Mouse (Mus musculus): ENCODE data around the gene Cobll1. TPM values are rescaled to one million over a fixed set of nuclear protein-coding genes. Genes with fewer than 3 reads are reported as not detected.

Cobll1 gene
- polyA plus RNA-seq, 1 experiment from 2014 or later = 4.3 TPM

- no peak overlapping the region for H3K27ac ChIP-seq
- 82% methylated on average over 2 of the region's 2 CpGs for WGBS
- H3K9me3 ChIP-seq (ENCODE audit: control insufficient read depth, low read length) = no peaks in the 10 kb centered on the region
- no peak for ATAC-seq (ENCODE audit: low FRiP score)
- no peak overlapping the region for H3K4me2 ChIP-seq (replicated peaks)
- no peaks in the 10 kb centered on the region for H3K27me3 ChIP-seq (ENCODE audit: control insufficient read depth, insufficient read depth, low read length)
- no peak overlapping the region for H3K4me3 ChIP-seq (replicated peaks; ENCODE audit: low read length)
- no peak for DNase-seq (ENCODE audit: low spot score)
- no peaks in the 10 kb centered on the region for H3K36me3 ChIP-seq (replicated peaks; ENCODE audit: control insufficient read depth, insufficient read depth)
- H3K4me1 ChIP-seq (replicated peaks; ENCODE audit: control insufficient read depth, insufficient read depth, low read length) = no peaks in the 10 kb centered on the region
- H3K9ac ChIP-seq = no peak overlapping the region
Observed at GRCm38 (mm10) chr2:65157325-65157724, 81.9 kb downstream of the Cobll1 start.

GRCm38 (mm10) chr2:65148928-65149327 is 90.3 kb downstream of the Cobll1 start:
- Histone ChIP-seq H3K36me3 (replicated peaks; ENCODE audit: control insufficient read depth, insufficient read depth) (no peaks in the 10 kb centered on the region), H3K4me3 (replicated peaks; ENCODE audit: low read length) (no peak overlapping the region), H3K27me3 (ENCODE audit: control insufficient read depth, insufficient read depth, low read length) (no peaks in the 10 kb centered on the region), H3K9me3 (ENCODE audit: control insufficient read depth, low read length) (no peaks in the 10 kb centered on the region), H3K4me1 (replicated peaks; ENCODE audit: control insufficient read depth, insufficient read depth, low read length) (no peaks in the 10 kb centered on the region), H3K27ac (no peak overlapping the region), H3K4me2 (replicated peaks) (no peak overlapping the region), H3K9ac (no peak overlapping the region)
- no peak for DNase-seq (ENCODE audit: low spot score)
- no peak for ATAC-seq (ENCODE audit: low FRiP score)
- 91% methylated on average over 6 of the region's 6 CpGs for WGBS

GRCm38 (mm10) chr2:65147431-65147830 is 91.8 kb downstream of the Cobll1 start:
- WGBS = 78% methylated on average over 1 of the region's 1 CpGs
- Histone ChIP-seq H3K36me3 (replicated peaks; ENCODE audit: control insufficient read depth, insufficient read depth) (no peaks in the 10 kb centered on the region), H3K4me1 (replicated peaks; ENCODE audit: control insufficient read depth, insufficient read depth, low read length) (no peaks in the 10 kb centered on the region), H3K9me3 (ENCODE audit: control insufficient read depth, low read length) (no peaks in the 10 kb centered on the region), H3K9ac (no peak overlapping the region), H3K27me3 (ENCODE audit: control insufficient read depth, insufficient read depth, low read length) (no peaks in the 10 kb centered on the region), H3K27ac (no peak overlapping the region), H3K4me3 (replicated peaks; ENCODE audit: low read length) (no peak overlapping the region), H3K4me2 (replicated peaks) (no peak overlapping the region)
- ATAC-seq (ENCODE audit: low FRiP score) (no peak), DNase-seq (ENCODE audit: low spot score) (no peak)

- Histone ChIP-seq H3K4me3 (replicated peaks; ENCODE audit: low read length) (no peak overlapping the region), H3K4me2 (replicated peaks) (no peak overlapping the region), H3K9ac (no peak overlapping the region), H3K4me1 (replicated peaks; ENCODE audit: control insufficient read depth, insufficient read depth, low read length) (no peaks in the 10 kb centered on the region), H3K27ac (no peak overlapping the region), H3K36me3 (replicated peaks; ENCODE audit: control insufficient read depth, insufficient read depth) (no peaks in the 10 kb centered on the region), H3K9me3 (ENCODE audit: control insufficient read depth, low read length) (no peaks in the 10 kb centered on the region), H3K27me3 (ENCODE audit: control insufficient read depth, insufficient read depth, low read length) (no peaks in the 10 kb centered on the region)
- DNase-seq (ENCODE audit: low spot score) = peak; percentile 44
- peak; percentile 82 for ATAC-seq (ENCODE audit: low FRiP score)
- 56% methylated on average over 6 of the region's 6 CpGs for WGBS
Observed at GRCm38 (mm10) chr2:65145421-65146117, 93.6 kb downstream of the Cobll1 start.

- ATAC-seq (ENCODE audit: low FRiP score) (no peak), DNase-seq (ENCODE audit: low spot score) (no peak)
- 77% methylated on average over 4 of the region's 4 CpGs for WGBS
- H3K27me3 ChIP-seq (ENCODE audit: control insufficient read depth, insufficient read depth, low read length) = no peaks in the 10 kb centered on the region
- no peaks in the 10 kb centered on the region for H3K9me3 ChIP-seq (ENCODE audit: control insufficient read depth, low read length)
- no peak overlapping the region for H3K4me2 ChIP-seq (replicated peaks)
- H3K36me3 ChIP-seq (replicated peaks; ENCODE audit: control insufficient read depth, insufficient read depth) = no peaks in the 10 kb centered on the region
- H3K27ac ChIP-seq = no peak overlapping the region
- no peak overlapping the region for H3K9ac ChIP-seq
- H3K4me3 ChIP-seq (replicated peaks; ENCODE audit: low read length) = no peak overlapping the region
- H3K4me1 ChIP-seq (replicated peaks; ENCODE audit: control insufficient read depth, insufficient read depth, low read length) = no peaks in the 10 kb centered on the region
Observed at GRCm38 (mm10) chr2:65141093-65141661, 98.0 kb downstream of the Cobll1 start.

- H3K27me3 ChIP-seq (ENCODE audit: control insufficient read depth, insufficient read depth, low read length) = no peaks in the 10 kb centered on the region
- no peak overlapping the region for H3K9ac ChIP-seq
- no peaks in the 10 kb centered on the region for H3K4me1 ChIP-seq (replicated peaks; ENCODE audit: control insufficient read depth, insufficient read depth, low read length)
- H3K9me3 ChIP-seq (ENCODE audit: control insufficient read depth, low read length) = no peaks in the 10 kb centered on the region
- WGBS = 67% methylated on average over 6 of the region's 6 CpGs
- H3K36me3 ChIP-seq (replicated peaks; ENCODE audit: control insufficient read depth, insufficient read depth) = no peaks in the 10 kb centered on the region
- ATAC-seq (ENCODE audit: low FRiP score) = no peak
- no peak overlapping the region for H3K4me2 ChIP-seq (replicated peaks)
- no peak overlapping the region for H3K4me3 ChIP-seq (replicated peaks; ENCODE audit: low read length)
- no peak for DNase-seq (ENCODE audit: low spot score)
- H3K27ac ChIP-seq = no peak overlapping the region
Observed at GRCm38 (mm10) chr2:65140330-65140922, 98.8 kb downstream of the Cobll1 start.

- Histone ChIP-seq H3K27me3 (ENCODE audit: control insufficient read depth, insufficient read depth, low read length) (no peaks in the 10 kb centered on the region), H3K4me3 (replicated peaks; ENCODE audit: low read length) (no peak overlapping the region), H3K9ac (no peak overlapping the region), H3K27ac (no peak overlapping the region), H3K9me3 (ENCODE audit: control insufficient read depth, low read length) (no peaks in the 10 kb centered on the region), H3K36me3 (replicated peaks; ENCODE audit: control insufficient read depth, insufficient read depth) (no peaks in the 10 kb centered on the region), H3K4me2 (replicated peaks) (no peak overlapping the region), H3K4me1 (replicated peaks; ENCODE audit: control insufficient read depth, insufficient read depth, low read length) (no peaks in the 10 kb centered on the region)
- WGBS = 89% methylated on average over 4 of the region's 4 CpGs
- ATAC-seq (ENCODE audit: low FRiP score) (no peak), DNase-seq (ENCODE audit: low spot score) (no peak)
Observed at GRCm38 (mm10) chr2:65139606-65140329, 99.4 kb downstream of the Cobll1 start.

- WGBS = 80% methylated on average over 5 of the region's 5 CpGs
- DNase-seq (ENCODE audit: low spot score) = no peak
- Histone ChIP-seq H3K4me3 (replicated peaks; ENCODE audit: low read length) (no peak overlapping the region), H3K27me3 (ENCODE audit: control insufficient read depth, insufficient read depth, low read length) (no peaks in the 10 kb centered on the region), H3K4me1 (replicated peaks; ENCODE audit: control insufficient read depth, insufficient read depth, low read length) (no peaks in the 10 kb centered on the region), H3K4me2 (replicated peaks) (no peak overlapping the region), H3K27ac (no peak overlapping the region), H3K9ac (no peak overlapping the region), H3K36me3 (replicated peaks; ENCODE audit: control insufficient read depth, insufficient read depth) (no peaks in the 10 kb centered on the region), H3K9me3 (ENCODE audit: control insufficient read depth, low read length) (no peaks in the 10 kb centered on the region)
- ATAC-seq (ENCODE audit: low FRiP score) = no peak
Observed at GRCm38 (mm10) chr2:65138992-65139391, 100.2 kb downstream of the Cobll1 start.

- no peak overlapping the region for H3K4me3 ChIP-seq (replicated peaks; ENCODE audit: low read length)
- no peaks in the 10 kb centered on the region for H3K36me3 ChIP-seq (replicated peaks; ENCODE audit: control insufficient read depth, insufficient read depth)
- WGBS = 40% methylated on average over 12 of the region's 12 CpGs
- no peaks in the 10 kb centered on the region for H3K9me3 ChIP-seq (ENCODE audit: control insufficient read depth, low read length)
- H3K27ac ChIP-seq = peak overlapping the region; percentile 54; the same call in 1 of the 2 replicates
- 0 out of 2 replicates have a peak, but pooled peaks cover 2% of the 10 kb centered on the region for H3K4me1 ChIP-seq (replicated peaks; ENCODE audit: control insufficient read depth, insufficient read depth, low read length)
- no peak for ATAC-seq (ENCODE audit: low FRiP score)
- H3K4me2 ChIP-seq (replicated peaks) = peak overlapping the region; percentile 15; the same call in 1 of the 2 replicates
- H3K9ac ChIP-seq = 0 out of 2 replicates have a peak overlapping the region, but pooled peaks have one; percentile 24
- DNase-seq (ENCODE audit: low spot score) = peak; percentile 25
- no peaks in the 10 kb centered on the region for H3K27me3 ChIP-seq (ENCODE audit: control insufficient read depth, insufficient read depth, low read length)
Observed at GRCm38 (mm10) chr2:65126141-65126783, 112.9 kb downstream of the Cobll1 start.

All from hindbrain, embryonic 14.5 days (tissue).